Mouse (Mus musculus) forebrain, embryonic 12.5 days (tissue): ENCODE measurements around the gene Magea10. TPM values are rescaled to one million over a fixed set of nuclear protein-coding genes. Genes with fewer than 3 reads are reported as not detected.

Experiments
- ATAC-seq: fragments of 200-750 bp; cut with Nextera tagmentation; 2 replicates; pipeline ENCODE4 v1.8.0; 2017; ENCODE audit warnings: moderate TSS enrichment; ENCODE audit not compliant: low FRiP score
- H3K27ac ChIP-seq: fragments of 300-500 bp; sonication (generic); 2 replicates; pipeline ENCODE4 v1.5.1; 2016; ENCODE audit warnings: mild to moderate bottlenecking
- H3K27me3 ChIP-seq: fragments of 300-500 bp; sonication (generic); 2 replicates; pipeline ENCODE4 v1.6.1; 2016; ENCODE audit warnings: mild to moderate bottlenecking
- H3K36me3 ChIP-seq: fragments of 300-500 bp; sonication (generic); replicated peaks from 2 replicates; pipeline ENCODE4 v1.6.1; 2016; ENCODE audit warnings: mild to moderate bottlenecking
- H3K4me1 ChIP-seq: fragments of 300-500 bp; sonication (generic); 2 replicates; pipeline ENCODE4 v1.6.1; 2016
- H3K4me2 ChIP-seq: fragments of 300-500 bp; sonication (generic); 2 replicates; pipeline ENCODE4 v1.6.1; 2016; ENCODE audit warnings: mild to moderate bottlenecking, moderate library complexity
- H3K4me3 ChIP-seq: fragments of 300-500 bp; sonication (generic); replicated peaks from 2 replicates; pipeline ENCODE4 v1.5.1; 2016; ENCODE audit warnings: mild to moderate bottlenecking
- H3K9ac ChIP-seq: fragments of 300-500 bp; sonication (generic); 2 replicates; pipeline ENCODE4 v1.6.1; 2016; ENCODE audit warnings: mild to moderate bottlenecking
- H3K9me3 ChIP-seq: fragments of 300-500 bp; sonication (generic); 2 replicates; pipeline ENCODE4 v1.6.1; 2016
- WGBS: fragments of 180-500 bp; shearing (Covaris S2); methylation state at CpG from one replicate; pipeline ENCODE4 v1.1.7; 2016; 5-methylcytosine and 5-hydroxymethylcytosine counted together
- polyA plus RNA-seq: library from polyadenylated mRNA; unstranded; fragments of >200 nt; fragmentation: Nextera tagmentation; extraction: Ambion mirVana; gene quantifications from 2 replicates; pipeline ENCODE4 v1.2.1, GENCODE M21; 2016

Magea10 gene
- polyA plus RNA-seq: not detected in 2 replicates

DNA sequence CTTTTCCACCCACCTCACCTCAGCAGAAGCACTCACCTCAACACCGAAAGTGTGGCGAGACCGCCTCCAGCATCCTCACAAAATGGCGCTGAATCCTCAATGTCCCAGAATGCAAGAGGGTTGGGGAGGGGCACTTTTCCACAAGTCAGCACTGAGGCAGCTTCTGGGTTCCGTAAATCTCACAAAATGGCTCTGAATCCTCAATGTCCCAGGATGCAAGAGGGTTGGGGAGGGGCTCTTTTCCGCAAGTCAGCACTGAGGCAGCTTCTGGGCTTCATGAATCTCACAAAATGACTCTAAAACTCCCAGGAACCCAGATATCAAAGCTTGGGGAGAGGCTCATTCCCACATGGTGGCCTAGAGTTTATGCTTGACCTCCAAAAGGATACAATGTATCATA lies at the start of gene Magea10:
TSS of gene Magea10 (minus strand) at position 101 of the 400 bp plus-strand sequence.
- no peak within 1 kb of the TSS for H3K4me2 ChIP-seq
- WGBS: 89% methylated on average over 6 of the region's 6 CpGs
- ATAC-seq: no peak
- H3K4me1 ChIP-seq: no peaks in the 10 kb centered on the region
- no peak within 1 kb of the TSS for H3K27ac ChIP-seq
- no peaks in the 10 kb centered on the region for H3K36me3 ChIP-seq
- no peak within 1 kb of the TSS for H3K4me3 ChIP-seq
- H3K9ac ChIP-seq: no peak within 1 kb of the TSS
- H3K9me3 ChIP-seq: no peaks in the 10 kb centered on the region
- no peaks in the 10 kb centered on the region for H3K27me3 ChIP-seq

GRCm38 (mm10) chrX:72381972-72382371 lies 4.7 kb downstream of the Magea10 start:
- Histone ChIP-seq H3K4me1 (no peaks in the 10 kb centered on the region), H3K27ac (no peak overlapping the region), H3K27me3 (no peaks in the 10 kb centered on the region), H3K9ac (no peak overlapping the region), H3K36me3 (no peaks in the 10 kb centered on the region), H3K9me3 (no peaks in the 10 kb centered on the region), H3K4me2 (no peak overlapping the region), H3K4me3 (no peak overlapping the region)
- no peak for ATAC-seq
- WGBS: 78% methylated on average over 1 of the region's 1 CpGs

Other genes with a start within 250 kb of the Magea10 start
- gene Magea4, start 164.8 kb downstream of the Magea10 start, polyA plus RNA-seq: not detected in 2 replicates
- gene Gabre, start 112.1 kb downstream of the Magea10 start, polyA plus RNA-seq: 0.99 and 1.2 TPM in 2 replicates